Mouse (Mus musculus) ES-Bruce4 (cell line): ENCODE measurements at regions not wholly inside any gene's neighbourhood (a gene's known extent, or its start where the extent isn't known, plus 50 kb on each side); places are given as distances from the start of the nearest gene placed in this dataset.

Experiments
- CTCF ChIP-seq: IDR thresholded peaks from one replicate; pipeline ENCODE4 v1.8.1; 2011; ENCODE audit warnings: low read depth, low read length
- POLR2A ChIP-seq: IDR thresholded peaks from one replicate; pipeline ENCODE4 v1.8.1; 2011; ENCODE audit warnings: low read length; ENCODE audit not compliant: insufficient read depth

DNA sequence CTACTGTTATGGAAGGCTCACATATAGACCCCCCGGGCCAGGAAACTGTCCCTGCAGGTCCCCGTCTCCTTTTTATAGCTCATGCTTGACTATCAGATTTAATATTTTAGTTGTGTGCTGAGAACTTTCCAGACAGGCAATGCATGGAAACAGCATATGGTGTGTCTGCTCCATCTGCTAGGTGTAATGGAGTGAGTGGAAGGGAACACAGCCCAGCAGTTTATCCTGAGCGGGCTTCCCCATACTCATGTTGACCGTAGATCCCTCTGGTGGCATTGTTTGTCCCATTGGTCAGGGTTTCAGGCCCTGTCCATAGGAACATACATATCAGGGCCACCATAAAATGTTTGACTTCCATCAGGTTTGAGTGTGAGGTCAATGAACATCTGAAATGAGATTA lies 345.3 kb downstream of the Ankrd50 start:
- TF ChIP-seq POLR2A (no peak), CTCF (no peak)
